Mouse (Mus musculus): ENCODE data around the gene Lclat1. TPM values are rescaled to one million over a fixed set of nuclear protein-coding genes. Genes with fewer than 3 reads are reported as not detected.
A peak's percentile ranks its signal among the peaks of the same experiment; 100 is the strongest.

Gene Lclat1
- 10 to 100 TPM; 16.3 to 20.3 (median 18.4) TPM for total RNA-seq (2022)

DNA sequence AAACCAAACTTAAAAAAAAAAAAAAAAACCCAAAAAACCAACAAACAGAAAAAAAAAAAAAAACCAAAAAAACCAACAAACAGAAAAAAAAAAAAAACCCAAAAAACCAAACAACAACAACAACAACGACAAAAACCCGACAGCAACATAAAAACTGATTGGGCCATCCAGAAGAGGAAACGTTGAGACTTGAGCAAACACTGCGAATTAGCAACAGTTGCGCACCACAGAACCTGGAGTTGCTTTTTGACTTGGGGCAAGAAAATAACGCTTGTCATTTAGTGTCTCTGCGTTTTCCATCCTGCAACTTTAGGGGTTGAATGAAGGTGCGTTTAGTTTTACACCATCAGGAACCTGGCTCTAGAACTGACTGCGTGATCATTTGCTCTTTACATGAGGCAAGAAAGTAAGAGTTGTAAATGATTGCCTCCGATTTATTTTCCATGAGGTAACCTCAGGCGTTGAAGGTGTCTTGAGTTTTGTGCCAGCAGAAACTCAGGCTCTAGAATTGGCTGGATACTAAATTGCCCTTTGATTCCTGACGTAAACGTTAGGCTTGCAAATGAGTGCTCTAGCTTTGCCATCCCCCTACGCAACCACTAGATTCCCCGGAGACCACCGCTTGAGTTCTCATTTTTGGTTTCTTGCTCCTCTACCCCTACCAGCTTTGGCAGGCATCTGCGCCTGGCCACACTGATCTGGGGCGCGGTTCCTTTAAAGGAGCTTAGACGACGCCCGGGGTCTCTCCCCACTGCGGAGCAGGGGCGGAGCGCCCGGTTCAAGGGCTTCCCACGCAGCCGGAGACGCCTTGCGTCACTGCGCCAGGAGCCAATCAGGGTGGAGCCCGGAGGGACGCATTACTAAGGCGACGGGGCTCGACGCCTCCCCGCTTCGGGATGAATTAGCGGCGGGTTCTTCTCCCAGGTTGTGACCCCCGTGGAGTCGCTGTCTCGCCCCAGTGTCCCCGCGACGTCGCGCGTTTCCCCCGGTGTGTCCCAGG is at the start of gene Lclat1:
TSS of gene Lclat1 (plus strand) at position 828 of the 1,000 bp plus-strand sequence.
- peak; percentile 88 to 91 for DNase-seq (ENCODE audit: low spot score in 2 of 2)

- no peak for DNase-seq (ENCODE audit: low spot score in 2 of 2)
Measured at GRCm38 (mm10) chr17:73058319-73058718, 49.5 kb upstream of the Lclat1 start.

DNA sequence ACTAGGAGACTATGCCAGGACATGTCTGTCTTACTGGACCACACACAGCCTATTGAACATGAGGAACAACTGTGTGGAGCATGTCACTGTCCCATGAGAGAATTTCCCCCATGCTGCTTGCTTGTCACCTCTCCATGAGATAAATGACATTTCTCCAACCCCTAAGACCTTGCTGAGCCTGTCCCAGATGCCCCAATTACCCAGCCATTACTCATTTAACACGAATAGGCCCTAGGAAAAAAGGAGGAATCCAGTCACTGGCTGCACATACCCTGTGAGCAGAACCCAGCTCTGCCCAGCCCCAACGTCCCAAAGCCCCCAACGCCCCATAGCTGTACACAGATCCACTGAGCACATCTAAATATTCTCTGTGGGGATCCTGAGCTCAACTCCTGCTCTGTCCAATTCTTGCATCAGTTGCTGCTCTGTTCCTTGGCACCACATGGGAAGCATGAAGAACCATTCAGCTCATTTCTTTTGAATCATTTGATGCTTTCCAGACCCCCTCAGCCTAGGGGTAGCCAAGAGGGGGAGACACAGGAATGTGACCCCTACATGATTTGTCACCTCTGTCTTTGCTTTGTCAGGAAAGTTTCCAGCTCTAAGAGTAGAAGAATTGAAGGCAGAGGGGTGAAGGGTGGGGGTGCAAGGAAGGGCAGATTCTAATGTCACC is 47.4 kb upstream of the Lclat1 start:
- DNase-seq (ENCODE audit: low spot score in 2 of 2), result no peak

DNA sequence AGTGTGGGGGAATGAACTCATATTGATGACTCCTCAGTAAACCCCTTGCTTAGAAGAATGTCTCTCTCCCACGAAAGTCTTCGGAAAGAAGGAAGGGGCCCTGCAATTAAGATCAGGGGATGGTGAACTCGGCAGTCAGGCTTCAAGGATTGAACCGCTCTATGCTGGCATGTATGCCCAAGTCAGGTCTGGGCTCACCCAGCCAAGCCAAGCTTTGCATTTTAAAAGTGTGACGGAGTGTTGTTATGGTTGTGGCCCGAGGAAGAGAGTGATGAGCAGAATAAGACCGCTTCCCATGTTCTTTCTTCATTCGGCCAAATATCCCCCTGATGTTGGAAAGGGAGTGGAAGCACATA is 46.9 kb upstream of the Lclat1 start:
- DNase-seq (ENCODE audit: low spot score in 2 of 2), result no peak

DNA sequence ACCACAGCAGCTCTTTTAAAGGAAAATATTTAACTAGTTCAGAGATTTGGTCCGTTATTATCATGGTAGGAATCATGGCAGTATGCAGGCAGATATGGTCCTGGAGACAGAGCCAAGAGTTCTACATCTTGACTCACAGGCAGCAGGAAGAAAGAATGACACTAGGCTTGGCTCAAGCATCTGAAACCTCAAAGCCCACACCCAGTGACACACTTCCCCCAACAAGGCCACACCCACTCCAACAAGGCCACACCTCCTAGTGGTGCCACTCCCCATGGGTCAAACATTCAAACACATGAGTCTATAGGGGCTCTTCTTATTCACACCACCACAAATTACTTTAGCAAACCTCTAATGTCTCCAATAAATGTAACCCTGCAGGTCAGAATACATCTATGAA is 45.1 kb upstream of the Lclat1 start:
- no peak for DNase-seq (ENCODE audit: low spot score in 2 of 2)

DNA sequence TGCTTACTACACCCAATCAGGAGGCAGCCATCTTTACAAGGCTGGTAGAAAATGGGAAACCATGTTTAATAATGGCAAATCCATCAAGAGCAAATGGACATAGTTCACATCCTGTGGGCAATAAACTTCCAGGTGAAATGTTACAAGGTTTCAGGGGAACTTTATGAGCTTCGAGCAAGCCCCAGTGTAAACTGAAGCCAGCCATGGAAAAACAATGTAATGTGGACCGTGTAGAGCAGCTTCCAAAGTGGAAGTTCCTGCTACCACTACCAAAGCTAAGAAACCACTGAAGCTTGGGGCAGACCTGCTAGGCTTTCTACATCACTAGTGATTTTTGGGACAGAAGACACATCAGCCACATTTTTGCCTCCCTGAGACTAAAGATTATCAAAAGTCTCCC is 44.5 kb upstream of the Lclat1 start:
- DNase-seq (ENCODE audit: low spot score in 2 of 2), result no peak

DNA sequence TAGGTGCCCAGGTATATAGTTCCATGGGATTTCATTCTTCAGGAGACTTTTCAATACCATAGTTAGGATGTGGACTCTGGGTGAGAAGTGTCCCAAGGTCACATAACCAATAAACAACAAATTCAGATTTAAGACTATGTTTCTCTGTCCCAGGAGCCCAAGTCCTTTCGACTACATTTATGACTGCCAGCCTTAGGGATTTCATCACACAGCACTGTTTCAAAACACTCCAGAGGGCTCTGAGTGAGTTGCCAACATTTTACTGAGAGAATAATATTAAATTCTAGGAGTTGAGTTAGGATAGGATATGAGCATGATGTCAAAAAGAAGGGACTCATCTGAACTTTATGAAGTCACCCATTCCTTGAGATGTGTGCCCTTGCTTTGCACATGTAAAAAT is 44.0 kb upstream of the Lclat1 start:
- DNase-seq (ENCODE audit: low spot score in 2 of 2), result no peak

GRCm38 (mm10) chr17:73066387-73067169 is 41.2 kb upstream of the Lclat1 start:
- DNase-seq (ENCODE audit: low spot score in 2 of 2), result no peak

DNA sequence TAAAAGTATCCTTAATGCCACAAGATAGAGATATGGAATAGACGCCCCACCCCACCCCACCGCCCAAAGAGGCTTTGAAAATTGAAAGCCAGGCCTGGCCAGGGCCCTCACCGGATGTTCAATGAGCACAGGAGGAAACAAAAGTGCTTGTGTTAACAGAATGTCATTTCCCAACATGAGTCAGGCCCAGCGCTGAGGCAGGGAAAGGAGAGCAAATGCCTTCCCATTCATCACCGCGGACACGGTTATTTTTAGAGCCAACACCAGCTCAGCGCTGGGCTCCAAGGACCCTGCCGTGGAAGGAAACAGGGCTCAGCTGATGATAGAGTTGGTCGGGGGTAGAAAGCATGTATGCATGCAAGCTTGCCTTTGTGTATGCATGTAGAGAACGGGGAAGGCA is 40.4 kb upstream of the Lclat1 start:
- DNase-seq (ENCODE audit: low spot score in 2 of 2), result no peak

DNA sequence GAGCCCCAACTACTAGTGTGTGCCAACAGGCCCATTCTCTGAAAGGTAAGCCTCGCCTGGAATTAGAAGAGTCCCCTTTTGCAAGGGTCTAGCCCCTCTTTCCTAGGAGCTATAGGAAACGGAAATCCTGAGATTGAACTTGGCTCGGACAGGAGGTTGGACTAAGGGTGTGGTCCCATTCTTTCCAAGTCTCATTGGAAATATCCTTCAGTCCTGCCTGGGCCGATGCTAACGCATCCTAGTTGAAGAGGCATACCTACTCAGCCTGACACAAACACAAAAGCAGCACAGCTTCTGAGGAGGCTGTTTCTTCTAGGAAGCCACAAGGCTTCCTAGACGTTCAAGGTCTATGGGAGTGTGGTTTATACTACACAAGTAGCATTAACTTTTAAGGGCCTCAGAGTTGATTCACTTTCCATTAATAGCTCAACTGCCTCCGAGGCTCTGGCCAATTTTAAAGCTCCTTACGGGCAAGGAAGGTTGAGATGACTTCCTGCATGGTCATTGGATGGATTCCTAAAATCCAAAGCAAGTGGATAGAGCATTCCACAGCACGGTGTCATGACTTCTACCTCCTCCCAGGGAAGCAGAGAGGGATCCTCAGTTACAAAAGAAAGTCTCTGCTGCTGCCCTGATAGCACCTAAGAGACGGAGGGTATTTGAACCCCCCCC is 39.3 kb upstream of the Lclat1 start:
- no peak for DNase-seq (ENCODE audit: low spot score in 2 of 2)

GRCm38 (mm10) chr17:73070466-73070865 is 37.3 kb upstream of the Lclat1 start:
- DNase-seq (ENCODE audit: low spot score in 2 of 2), result no peak

- DNase-seq (ENCODE audit: low spot score in 2 of 2), result no peak
Measured at GRCm38 (mm10) chr17:73071725-73072263, 36.0 kb upstream of the Lclat1 start.

- peak; percentile 6 to 12 for DNase-seq (ENCODE audit: low spot score in 2 of 2)
Measured at GRCm38 (mm10) chr17:73072286-73072685, 35.5 kb upstream of the Lclat1 start.

DNA sequence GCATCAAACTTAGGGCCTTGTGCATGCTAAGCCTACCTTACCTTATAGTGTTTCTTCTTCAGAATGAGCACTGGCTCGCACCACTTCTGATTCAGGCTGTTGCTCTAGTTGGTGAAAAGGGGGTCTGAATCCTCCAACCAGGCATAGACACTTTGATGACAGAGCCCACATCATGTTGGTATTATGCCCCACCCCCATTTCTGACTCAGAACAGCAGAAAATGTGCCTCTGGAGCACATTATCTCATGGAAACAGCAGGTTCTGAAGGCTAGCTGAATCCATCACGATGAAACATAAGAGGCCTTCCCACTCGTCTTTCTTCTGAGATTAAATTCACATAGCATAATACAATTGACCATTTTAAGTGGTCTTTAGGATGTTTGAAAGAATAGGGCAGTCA is 33.2 kb upstream of the Lclat1 start:
- no peak for DNase-seq (ENCODE audit: low spot score in 2 of 2)

DNA sequence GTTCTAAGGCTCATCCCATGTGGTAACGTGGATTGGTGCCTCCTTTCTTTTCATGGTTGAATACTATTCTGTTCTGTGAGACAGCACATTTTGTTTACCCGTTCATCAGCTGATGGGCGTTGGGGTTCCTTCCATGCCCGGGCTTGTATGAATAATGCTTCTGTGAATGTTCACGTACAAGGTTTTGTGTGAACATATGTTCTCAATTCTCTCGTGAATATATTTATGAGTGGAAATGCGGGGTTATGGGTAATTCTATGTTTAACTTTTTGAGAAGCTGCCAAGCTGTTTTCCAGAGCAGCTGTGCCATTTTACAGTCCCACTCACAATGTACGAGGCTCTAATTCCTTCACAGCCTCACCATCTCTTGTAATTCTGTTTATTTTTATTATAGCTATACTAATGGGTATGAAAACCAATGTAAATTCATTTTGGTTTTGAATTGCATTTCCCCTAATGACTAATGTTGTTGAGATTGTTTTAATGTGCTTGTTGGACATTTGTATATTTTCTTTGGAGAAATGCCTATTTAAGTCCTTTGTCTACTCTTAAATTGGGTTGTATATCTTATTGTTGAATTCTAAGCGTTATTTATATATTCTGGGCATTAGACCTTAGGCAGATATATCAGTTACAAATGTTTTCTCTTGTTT is 32.4 kb upstream of the Lclat1 start:
- no peak for DNase-seq (ENCODE audit: low spot score in 2 of 2)

- no peak for DNase-seq (ENCODE audit: low spot score in 2 of 2)
Measured at GRCm38 (mm10) chr17:73077638-73078037, 30.1 kb upstream of the Lclat1 start.

DNA sequence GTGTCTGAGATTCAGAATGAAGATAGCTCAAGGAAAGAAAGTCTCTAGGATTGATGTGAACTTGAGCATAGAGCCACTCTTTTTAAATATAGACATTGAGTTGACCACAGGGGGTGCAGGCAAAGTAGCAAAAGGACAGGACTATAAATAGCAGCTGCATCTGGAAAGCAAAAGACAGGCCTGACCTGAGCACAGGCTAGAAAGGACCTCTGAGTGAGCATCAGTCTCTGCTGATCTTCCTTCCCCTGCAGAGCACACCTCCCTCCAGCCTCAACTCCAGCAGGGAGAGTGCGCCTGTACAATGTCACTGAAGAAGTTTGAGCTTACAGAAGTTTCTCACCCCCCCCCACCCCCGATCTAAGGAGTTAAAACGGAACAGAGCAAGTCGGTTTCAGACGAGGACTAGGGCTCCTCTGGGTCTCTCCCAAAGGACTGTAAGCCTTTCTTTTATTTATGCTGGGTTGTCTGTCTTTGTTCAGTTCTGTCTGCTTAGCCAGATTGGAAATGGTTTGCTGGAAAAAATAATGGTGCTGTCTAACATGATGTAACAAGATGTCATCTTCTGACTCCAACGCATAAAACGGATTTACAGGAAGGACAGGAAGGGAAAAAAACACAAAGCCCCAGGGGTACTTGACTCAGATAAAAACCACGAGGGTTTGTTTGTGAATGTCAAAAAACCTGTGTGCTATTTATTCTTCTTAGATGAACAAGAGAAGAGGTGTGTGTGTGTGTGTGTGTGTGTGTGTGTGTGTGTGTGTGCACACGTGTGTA is 26.2 kb upstream of the Lclat1 start:
- no peak for DNase-seq (ENCODE audit: low spot score in 2 of 2)

GRCm38 (mm10) chr17:73082506-73083196 is 25.1 kb upstream of the Lclat1 start:
- no peak for DNase-seq (ENCODE audit: low spot score in 2 of 2)
